In the genomic region with DNA sequence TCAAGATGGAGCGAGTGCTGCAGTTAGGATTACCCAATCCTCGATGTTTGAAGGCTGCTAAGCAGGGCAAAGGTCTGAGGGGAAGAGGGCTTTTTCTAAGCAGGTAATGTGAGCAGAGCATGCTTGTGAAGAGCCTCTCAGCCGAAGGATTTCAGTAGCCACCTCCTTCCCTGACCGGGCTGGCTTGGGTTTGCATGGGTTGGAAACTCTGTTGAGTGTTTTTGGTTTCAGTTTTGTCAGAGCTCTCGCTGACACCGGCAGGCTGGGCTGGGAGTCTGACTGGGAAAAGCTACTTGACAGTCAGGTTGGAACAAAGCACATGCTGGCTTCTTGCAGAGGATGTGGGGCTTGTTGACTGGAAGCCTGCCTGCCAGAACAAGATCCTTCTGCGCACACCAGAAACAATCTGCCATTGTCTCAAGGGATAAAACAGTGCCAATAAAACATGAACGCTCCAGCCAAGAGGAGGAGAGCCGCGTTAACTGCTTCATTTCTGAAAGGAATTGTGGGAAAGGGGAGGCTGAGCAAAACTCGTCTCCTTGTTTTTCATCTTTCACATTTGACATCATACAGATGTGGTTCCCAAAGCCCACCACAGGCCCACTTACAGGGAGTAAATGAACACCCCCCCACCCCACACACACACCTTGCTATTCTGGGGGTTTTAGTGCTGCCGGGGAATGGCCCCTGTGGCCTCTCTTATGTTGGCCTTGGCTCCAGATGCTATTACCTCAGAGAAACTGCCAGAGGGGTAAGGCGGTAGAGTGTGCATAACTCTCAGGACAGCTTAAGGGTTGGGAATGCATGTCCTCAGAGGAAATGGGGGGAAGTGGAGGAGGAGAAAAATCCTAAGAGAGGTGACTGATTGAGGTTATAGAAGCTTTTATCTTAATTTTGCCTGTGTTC, we compare ENCODE assay signal across 8 mouse cellular contexts.
DNase-seq lines count a peak whose midpoint lies in the region; ATAC-seq and TF ChIP-seq lines count a peak whose summit lies in the region.

No protein-coding gene starts in this region.

- DNase-seq in MEL (ENCODE audit: low read depth, low spot score), result no peak
- DNase-seq in cerebellum, adult 2 months, result peak; percentile 70 to 83
- peak; percentile 88 for DNase-seq in forebrain, postnatal 0 days
- peak; percentile 80 for DNase-seq in heart, postnatal 14 days
- peak; percentile 78 to 85 for DNase-seq in kidney, postnatal 4 days
- no peak for DNase-seq in liver, embryonic 13.5 days
- DNase-seq in neural tube, embryonic 10.5 days (ENCODE audit: extremely low spot score, low spot score), result peak; percentile 26
- DNase-seq in thymus, postnatal 14 days, result peak; percentile 4

- peak; percentile 95 for ATAC-seq in forebrain, postnatal 0 days
- ATAC-seq in liver, embryonic 13.5 days (ENCODE audit: low read depth), result 0 out of 2 replicates have a peak, but pooled peaks have one; percentile 15

- WGBS in cerebellum, adult 2 months, result 2% methylated on average over 13 of the region's 13 CpGs
- 10% methylated on average over 13 of the region's 13 CpGs for WGBS in forebrain, postnatal 0 days
- 37% methylated on average over 13 of the region's 13 CpGs for WGBS in liver, embryonic 13.5 days (ENCODE audit: insufficient replicate concordance)

- no peaks in the 10 kb centered on the region for H3K79me2 ChIP-seq in MEL (ENCODE audit: control insufficient read depth, insufficient read depth, low read length, poor library complexity)

- peak overlapping the region; percentile 44 for H3K4me2 ChIP-seq in forebrain, postnatal 0 days (ENCODE audit: low read depth)
- H3K4me2 ChIP-seq in liver, embryonic 13.5 days, result peak overlapping the region; percentile 46

- H3K9ac ChIP-seq in MEL (ENCODE audit: control insufficient read depth, low read depth, low read length, poor library complexity, severe bottlenecking), result no peak overlapping the region
- H3K9ac ChIP-seq in forebrain, postnatal 0 days, result peak overlapping the region; percentile 31
- H3K9ac ChIP-seq in liver, embryonic 13.5 days, result no peak overlapping the region

- H3K36me3 ChIP-seq in MEL (ENCODE audit: control insufficient read depth in 1 of 2, insufficient read depth in 2 of 2, low read length in 2 of 2), result no peaks in the 10 kb centered on the region
- no peaks in the 10 kb centered on the region for H3K36me3 ChIP-seq in forebrain, postnatal 0 days (ENCODE audit: insufficient read depth)
- no peaks in the 10 kb centered on the region for H3K36me3 ChIP-seq in liver, embryonic 13.5 days

- TF ChIP-seq RAD21 in MEL (IDR thresholded peaks at IDR 0.05; ENCODE audit: low read depth, low read length), result no peak

- TF ChIP-seq CTCF in MEL (IDR thresholded peaks at IDR 0.05 in 2 of 3, conservative IDR thresholded peaks at IDR 0.05 in 1 of 3; ENCODE audit: control insufficient read depth in 1 of 3, insufficient read depth in 1 of 3, low read depth in 2 of 3, low read length in 3 of 3, poor library complexity in 1 of 3, severe bottlenecking in 1 of 3), result no peak
- TF ChIP-seq CTCF in cerebellum, adult 2 months (IDR thresholded peaks at IDR 0.05; ENCODE audit: borderline replicate concordance, insufficient read depth, low read depth, low read length), result no peak
- no peak for TF ChIP-seq CTCF in forebrain, postnatal 0 days (IDR thresholded peaks at IDR 0.05; ENCODE audit: low read depth)

- H3K4me1 ChIP-seq in MEL (ENCODE audit: control insufficient read depth in 1 of 2, insufficient read depth in 2 of 2, low read length in 2 of 2), result no peaks in the 10 kb centered on the region
- H3K4me1 ChIP-seq in cerebellum, adult 2 months (ENCODE audit: control insufficient read depth, insufficient read depth, low read length), result no peaks in the 10 kb centered on the region
- no peaks in the 10 kb centered on the region for H3K4me1 ChIP-seq in forebrain, postnatal 0 days (ENCODE audit: insufficient read depth)
- H3K4me1 ChIP-seq in liver, embryonic 13.5 days (replicated peaks), result peaks cover 2% of the 10 kb centered on the region; the same call in 1 of the 2 replicates

- intact Hi-C loops in heart, postnatal 14 days (cut with DNase I), result loop anchor here (5.0 kb wide), 1 partner anchor 569 kb away; the partner anchor contains the start of gene Spry2

- peak overlapping the region; percentile 11 to 18; a peak in 1 of 4 replicates for H3K4me3 ChIP-seq in MEL (ENCODE audit: control insufficient read depth in 1 of 2, insufficient read depth in 1 of 2, low read depth in 2 of 2, low read length in 2 of 2)
- H3K4me3 ChIP-seq in cerebellum, adult 2 months (replicated peaks; ENCODE audit: insufficient read depth, low read depth, low read length), result peak overlapping the region; percentile 81
- peak overlapping the region; percentile 21 for H3K4me3 ChIP-seq in forebrain, postnatal 0 days (ENCODE audit: low read depth, low read length)
- peak overlapping the region; percentile 34 for H3K4me3 ChIP-seq in liver, embryonic 13.5 days (replicated peaks)

- TF ChIP-seq EP300 in MEL (IDR thresholded peaks at IDR 0.05; ENCODE audit: low read depth in 1 of 2, low read length in 2 of 2), result no peak

- no peak overlapping the region for H3K27ac ChIP-seq in MEL (ENCODE audit: control insufficient read depth, low read depth, low read length)
- peak overlapping the region; percentile 65 for H3K27ac ChIP-seq in cerebellum, adult 2 months (ENCODE audit: insufficient read depth, low read length)
- H3K27ac ChIP-seq in forebrain, postnatal 0 days (ENCODE audit: low read depth, low read length), result peak overlapping the region; percentile 67
- H3K27ac ChIP-seq in liver, embryonic 13.5 days, result no peak overlapping the region

- no peaks in the 10 kb centered on the region for H3K9me3 ChIP-seq in MEL (replicated peaks; ENCODE audit: insufficient read depth, low read length)
- no peaks in the 10 kb centered on the region for H3K9me3 ChIP-seq in forebrain, postnatal 0 days (ENCODE audit: low read length)
- H3K9me3 ChIP-seq in liver, embryonic 13.5 days (replicated peaks), result no peaks in the 10 kb centered on the region

- TF ChIP-seq POLR2A in MEL (IDR thresholded peaks at IDR 0.05; ENCODE audit: control insufficient read depth in 1 of 2, insufficient read depth in 1 of 2, low read depth in 1 of 2, low read length in 2 of 2, poor library complexity in 1 of 2), result no peak
- no peak for TF ChIP-seq POLR2A in cerebellum, adult 2 months (IDR thresholded peaks at IDR 0.05; ENCODE audit: borderline replicate concordance, insufficient read depth, low read length)

- H3K27me3 ChIP-seq in MEL (ENCODE audit: control insufficient read depth in 1 of 2, insufficient read depth in 2 of 2, low read length in 2 of 2), result no peaks in the 10 kb centered on the region
- H3K27me3 ChIP-seq in cerebellum, adult 2 months (ENCODE audit: control insufficient read depth, insufficient read depth, low read length), result no peaks in the 10 kb centered on the region
- no peaks in the 10 kb centered on the region for H3K27me3 ChIP-seq in forebrain, postnatal 0 days (ENCODE audit: insufficient read depth, low read length)
- H3K27me3 ChIP-seq in liver, embryonic 13.5 days, result no peaks in the 10 kb centered on the region

TF ChIP-seq in MEL, 35 proteins besides CTCF, POLR2A, EP300 and RAD21:
- TF ChIP-seq SIN3A (IDR thresholded peaks at IDR 0.05; ENCODE audit: low read length) (no peak), MEF2A (IDR thresholded peaks at IDR 0.05; ENCODE audit: extremely low read depth, insufficient replicate concordance, low read depth, low read length, poor library complexity, severe bottlenecking) (no peak), ZKSCAN1 (IDR thresholded peaks at IDR 0.05; ENCODE audit: low read depth, low read length) (no peak), CHD2 (IDR thresholded peaks at IDR 0.05; ENCODE audit: low read length) (no peak), ETS1 (IDR thresholded peaks at IDR 0.05; ENCODE audit: low read depth, low read length) (no peak), CHD1 (IDR thresholded peaks at IDR 0.05; ENCODE audit: low read depth, low read length) (no peak), NRF1 (IDR thresholded peaks at IDR 0.05; ENCODE audit: insufficient read depth, low read depth, low read length, poor library complexity, severe bottlenecking) (no peak)

Comparison
In these comparisons a context has a peak if more than half of its experiments do, and no peak if none do; other contexts are left out.
1. DNase-seq: peak in cerebellum, adult 2 months (2 of 2), forebrain, postnatal 0 days (single experiment), heart, postnatal 14 days (2 of 2), kidney, postnatal 4 days (2 of 2), neural tube, embryonic 10.5 days (single experiment) and thymus, postnatal 14 days (single experiment); none in MEL (single experiment) and liver, embryonic 13.5 days (single experiment).
2. H3K27ac ChIP-seq: peak in cerebellum, adult 2 months (single experiment) and forebrain, postnatal 0 days (single experiment); none in MEL (single experiment) and liver, embryonic 13.5 days (single experiment).
3. H3K4me3 ChIP-seq: peak in every context shown above with its lines; median percentile 81 in cerebellum, adult 2 months; 34 in liver, embryonic 13.5 days; 21 in forebrain, postnatal 0 days; 14 in MEL.